Mouse (Mus musculus) ES-Bruce4 (cell line): Measurements from ENCODE around the gene Foxa3. TPM values are rescaled to one million over a fixed set of nuclear protein-coding genes. Genes with fewer than 3 reads are reported as not detected.

Experiments
- H3K27ac ChIP-seq: 2 replicates; pipeline ENCODE4 v1.5.1; 2012; ENCODE audit warnings: low read length, inconsistent platforms; ENCODE audit not compliant: insufficient read depth
- H3K27me3 ChIP-seq: 2 replicates; pipeline ENCODE4 v1.6.1; 2012; ENCODE audit warnings: mild to moderate bottlenecking, low read length, inconsistent platforms; ENCODE audit not compliant: control insufficient read depth, poor library complexity, insufficient read depth, severe bottlenecking
- H3K36me3 ChIP-seq: 2 replicates; pipeline ENCODE4 v1.6.1; 2012; ENCODE audit warnings: inconsistent platforms, mild to moderate bottlenecking, low read length, moderate library complexity; ENCODE audit not compliant: control insufficient read depth, poor library complexity, insufficient read depth, severe bottlenecking
- H3K4me1 ChIP-seq: one replicate; pipeline ENCODE4 v1.8.1; 2011; ENCODE audit warnings: low read length; ENCODE audit not compliant: control insufficient read depth, insufficient read depth
- H3K4me3 ChIP-seq: 2 replicates; pipeline ENCODE4 v1.5.1; 2011; ENCODE audit warnings: low read depth, mild to moderate bottlenecking, low read length
- H3K9ac ChIP-seq: 2 replicates; pipeline ENCODE4 v1.6.1; 2012; ENCODE audit warnings: low read depth, mild to moderate bottlenecking, inconsistent platforms; ENCODE audit not compliant: poor library complexity, severe bottlenecking
- H3K9me3 ChIP-seq: replicated peaks from 2 replicates; pipeline ENCODE4 v1.6.1; 2012; ENCODE audit warnings: mild to moderate bottlenecking, low read length, inconsistent platforms; ENCODE audit not compliant: control insufficient read depth, poor library complexity, insufficient read depth, severe bottlenecking
- CTCF ChIP-seq: IDR thresholded peaks from one replicate; pipeline ENCODE4 v1.8.1; 2011; ENCODE audit warnings: low read depth, low read length
- EP300 ChIP-seq: IDR thresholded peaks from 2 replicates; pipeline ENCODE4 v1.6.1; 2011; ENCODE audit warnings: low read depth, low read length; ENCODE audit not compliant: insufficient read depth
- POLR2A ChIP-seq: IDR thresholded peaks from one replicate; pipeline ENCODE4 v1.8.1; 2011; ENCODE audit warnings: low read length; ENCODE audit not compliant: insufficient read depth
- polyA plus RNA-seq: library from polyadenylated mRNA; stranded (reverse); fragments of >200 nt; gene quantifications from 2 replicates; pipeline ENCODE4 v1.2.4, GENCODE M21; 2011; ENCODE audit warnings: low read depth; ENCODE audit not compliant: missing spikeins, insufficient read depth, insufficient read length

Gene Foxa3
- polyA plus RNA-seq, 1 experiment = 2.5 TPM

- no peak overlapping the region for H3K27ac ChIP-seq
- no peak overlapping the region for H3K4me3 ChIP-seq
- no peaks in the 10 kb centered on the region for H3K4me1 ChIP-seq
- TF ChIP-seq CTCF (peak; percentile 13), EP300 (no peak), POLR2A (no peak)
- H3K9ac ChIP-seq = no peak overlapping the region
- no peaks in the 10 kb centered on the region for H3K27me3 ChIP-seq
- H3K9me3 ChIP-seq = no peaks in the 10 kb centered on the region
- no peaks in the 10 kb centered on the region for H3K36me3 ChIP-seq
Observed at GRCm38 (mm10) chr7:18970956-18971355, 52.4 kb downstream of the Foxa3 start.

GRCm38 (mm10) chr7:18967603-18968002 is 55.7 kb downstream of the Foxa3 start:
- Histone ChIP-seq H3K27me3 (no peaks in the 10 kb centered on the region), H3K9me3 (no peaks in the 10 kb centered on the region), H3K27ac (no peak overlapping the region), H3K36me3 (no peaks in the 10 kb centered on the region), H3K9ac (no peak overlapping the region), H3K4me3 (no peak overlapping the region), H3K4me1 (no peaks in the 10 kb centered on the region)
- no peak for TF ChIP-seq CTCF
- no peak for TF ChIP-seq EP300
- no peak for TF ChIP-seq POLR2A

GRCm38 (mm10) chr7:18965312-18965711 is 58.0 kb downstream of the Foxa3 start:
- H3K27ac ChIP-seq = no peak overlapping the region
- peaks cover 4% of the 10 kb centered on the region for H3K4me1 ChIP-seq
- no peak overlapping the region for H3K4me3 ChIP-seq
- TF ChIP-seq POLR2A (no peak), CTCF (no peak), EP300 (no peak)
- no peaks in the 10 kb centered on the region for H3K27me3 ChIP-seq
- no peaks in the 10 kb centered on the region for H3K9me3 ChIP-seq
- no peak overlapping the region for H3K9ac ChIP-seq
- no peaks in the 10 kb centered on the region for H3K36me3 ChIP-seq

GRCm38 (mm10) chr7:18963294-18963843 is 60.0 kb downstream of the Foxa3 start:
- Histone ChIP-seq H3K27me3 (no peaks in the 10 kb centered on the region), H3K36me3 (no peaks in the 10 kb centered on the region), H3K9me3 (no peaks in the 10 kb centered on the region), H3K9ac (no peak overlapping the region), H3K27ac (no peak overlapping the region), H3K4me3 (no peak overlapping the region), H3K4me1 (peaks cover 4% of the 10 kb centered on the region)
- TF ChIP-seq CTCF (no peak), EP300 (no peak), POLR2A (no peak)

Other genes starting within 250 kb of the Foxa3 start
- 1.1 TPM in 2 replicates for gene Psg19, start 225.0 kb downstream of the Foxa3 start, polyA plus RNA-seq
- gene Psg17, start 201.9 kb downstream of the Foxa3 start, polyA plus RNA-seq = 1.3 and 1.8 TPM in 2 replicates
- 0.35 and 1.1 TPM in 2 replicates for gene Mill2, start 183.6 kb downstream of the Foxa3 start, polyA plus RNA-seq
- gene Pglyrp1, start 152.2 kb downstream of the Foxa3 start, polyA plus RNA-seq = 1.8 and 3.1 TPM in 2 replicates
- 36.4 and 39.9 TPM in 2 replicates for gene Ccdc61, start 113.1 kb downstream of the Foxa3 start, polyA plus RNA-seq
- gene Nova2, start 97.7 kb downstream of the Foxa3 start, polyA plus RNA-seq = 7.5 TPM in 2 replicates
- not detected in 2 replicates for gene Nanos2, start 36.1 kb downstream of the Foxa3 start, polyA plus RNA-seq
- gene Mypop, start 32.3 kb downstream of the Foxa3 start, polyA plus RNA-seq = 4.0 and 5.5 TPM in 2 replicates
- gene Irf2bp1, start 19.5 kb downstream of the Foxa3 start, polyA plus RNA-seq = 16.2 and 20.9 TPM in 2 replicates
- 102 and 119 TPM in 2 replicates for gene Sympk, start 839 bp upstream of the Foxa3 start, polyA plus RNA-seq
- gene Rsph6a, start 31.2 kb upstream of the Foxa3 start, polyA plus RNA-seq = not detected in 2 replicates
- gene Dmwd, start 52.7 kb upstream of the Foxa3 start, polyA plus RNA-seq = 43.2 and 45.1 TPM in 2 replicates
- gene Dmpk, start 60.3 kb upstream of the Foxa3 start, polyA plus RNA-seq = 12.8 and 19.5 TPM in 2 replicates
- gene Six5, start 71.1 kb upstream of the Foxa3 start, polyA plus RNA-seq = 2.7 and 3.8 TPM in 2 replicates
- 0.43 and 0.46 TPM in 2 replicates for gene Gm4969, start 94.8 kb upstream of the Foxa3 start, polyA plus RNA-seq
- gene Fbxo46, start 96.3 kb upstream of the Foxa3 start, polyA plus RNA-seq = 4.1 and 4.3 TPM in 2 replicates
- 4.1 and 4.6 TPM in 2 replicates for gene Qpctl, start 125.8 kb upstream of the Foxa3 start, polyA plus RNA-seq
- 92.9 and 94.6 TPM in 2 replicates for gene Snrpd2, start 126.2 kb upstream of the Foxa3 start, polyA plus RNA-seq
- gene Gipr, start 142.6 kb upstream of the Foxa3 start, polyA plus RNA-seq = 1.9 and 3.5 TPM in 2 replicates
- gene Eml2, start 152.9 kb upstream of the Foxa3 start, polyA plus RNA-seq = 63.3 and 64.4 TPM in 2 replicates
- 3.3 and 5.1 TPM in 2 replicates for gene Gpr4, start 189.0 kb upstream of the Foxa3 start, polyA plus RNA-seq
- gene Opa3, start 204.8 kb upstream of the Foxa3 start, polyA plus RNA-seq = 22.3 and 24.8 TPM in 2 replicates
- gene Vasp, start 248.3 kb upstream of the Foxa3 start, polyA plus RNA-seq = 75.7 and 90.0 TPM in 2 replicates